Comparison of ENCODE assay signal across 8 mouse cellular contexts in genomic region chr16:17277342-17278211, GRCm38 (mm10). TPM values are rescaled to one million over a fixed set of nuclear protein-coding genes. Genes with fewer than 3 reads are reported as not detected.
A peak's percentile ranks its signal among the peaks of the same experiment; 100 is the strongest.
DNase-seq lines count a peak whose midpoint lies in the region; ATAC-seq and TF ChIP-seq lines count a peak whose summit lies in the region.

No protein-coding gene starts in this region.

- DNase-seq in heart, adult 8-10 months (ENCODE audit: low spot score) = no peak
- DNase-seq in cerebellum, postnatal 14 days = peak; percentile 43 to 45
- DNase-seq in kidney, postnatal 4 days = peak; percentile 58 to 71
- DNase-seq in liver, embryonic 14.5 days (ENCODE audit: low read depth in 3 of 3, low spot score in 3 of 3) = no peak
- DNase-seq in thymus, postnatal 4 days = peak; percentile 80

- no peak for TF ChIP-seq EP300 in liver, embryonic 14.5 days (IDR thresholded peaks at IDR 0.05; ENCODE audit: low read depth)

- no peaks in the 10 kb centered on the region for H3K9me3 ChIP-seq in heart, embryonic 13.5 days
- H3K9me3 ChIP-seq in liver, embryonic 14.5 days (ENCODE audit: control insufficient read depth, low read length) = no peaks in the 10 kb centered on the region
- H3K9me3 ChIP-seq in neural tube, embryonic 14.5 days (ENCODE audit: control insufficient read depth, low read length) = no peaks in the 10 kb centered on the region

- no peak overlapping the region for H3K27ac ChIP-seq in heart, embryonic 13.5 days (replicated peaks)
- H3K27ac ChIP-seq in liver, embryonic 14.5 days = no peak overlapping the region
- H3K27ac ChIP-seq in neural tube, embryonic 14.5 days (ENCODE audit: low read depth, low read length) = peak overlapping the region; percentile 22; the same call in 1 of the 2 replicates

- H3K4me2 ChIP-seq in heart, embryonic 13.5 days = peak overlapping the region; percentile 98
- H3K4me2 ChIP-seq in liver, embryonic 14.5 days (ENCODE audit: low read depth) = peak overlapping the region; percentile 79
- H3K4me2 ChIP-seq in neural tube, embryonic 14.5 days (ENCODE audit: low read depth, low read length) = peak overlapping the region; percentile 80

- TF ChIP-seq CTCF in liver, embryonic 14.5 days (IDR thresholded peaks at IDR 0.05; ENCODE audit: low read depth) = no peak

- H3K4me1 ChIP-seq in heart, embryonic 13.5 days = peaks cover 21% of the 10 kb centered on the region
- H3K4me1 ChIP-seq in liver, embryonic 14.5 days (replicated peaks; ENCODE audit: control insufficient read depth in 2 of 2, insufficient read depth in 2 of 2, low read length in 1 of 2) = peaks cover 0 to 3% of the 10 kb centered on the region in 2 experiments; a peak in 2 of 4 replicates
- peaks cover 19% of the 10 kb centered on the region for H3K4me1 ChIP-seq in neural tube, embryonic 14.5 days (ENCODE audit: control insufficient read depth, insufficient read depth, low read length)

- ATAC-seq in heart, embryonic 13.5 days (ENCODE audit: extremely low read depth, insufficient number of reproducible peaks, low FRiP score, low TSS enrichment) = no peak
- ATAC-seq in granulocyte monocyte progenitor cell, adult 5-6 weeks (replicated peaks; ENCODE audit: poor library complexity, severe bottlenecking) = peak; percentile 42
- ATAC-seq in liver, embryonic 14.5 days (ENCODE audit: insufficient read depth) = no peak
- ATAC-seq in neural tube, embryonic 14.5 days (ENCODE audit: low read depth) = peak; percentile 42

- H3K27me3 ChIP-seq in heart, embryonic 13.5 days (replicated peaks) = peaks cover 29% of the 10 kb centered on the region
- H3K27me3 ChIP-seq in liver, embryonic 14.5 days (ENCODE audit: control insufficient read depth, insufficient read depth, low read length) = peaks cover 18% of the 10 kb centered on the region
- peaks cover 22% of the 10 kb centered on the region for H3K27me3 ChIP-seq in neural tube, embryonic 14.5 days (ENCODE audit: control insufficient read depth, insufficient read depth, low read length)

- WGBS in heart, embryonic 13.5 days = 4% methylated on average over 61 of the region's 61 CpGs
- WGBS in liver, embryonic 14.5 days (ENCODE audit: insufficient replicate concordance) = 7% methylated on average over 61 of the region's 61 CpGs
- WGBS in neural tube, embryonic 14.5 days = 3% methylated on average over 61 of the region's 61 CpGs

- H3K4me3 ChIP-seq in heart, embryonic 13.5 days = peak overlapping the region; percentile 72
- peak overlapping the region; percentile 2 to 59; a peak in 2 of 4 replicates for H3K4me3 ChIP-seq in liver, embryonic 14.5 days (ENCODE audit: insufficient read depth in 1 of 2, low read depth in 2 of 2, low read length in 2 of 2)
- H3K4me3 ChIP-seq in neural tube, embryonic 14.5 days (ENCODE audit: low read depth, low read length) = peak overlapping the region; percentile 38

- H3K9ac ChIP-seq in heart, embryonic 13.5 days = peak overlapping the region; percentile 60
- no peak overlapping the region for H3K9ac ChIP-seq in liver, embryonic 14.5 days (replicated peaks)
- 0 out of 2 replicates have a peak overlapping the region, but pooled peaks have one; percentile 34 for H3K9ac ChIP-seq in neural tube, embryonic 14.5 days (replicated peaks; ENCODE audit: low read depth, low read length)

- peaks cover 40% of the 10 kb centered on the region for H3K36me3 ChIP-seq in heart, embryonic 13.5 days
- no peaks in the 10 kb centered on the region for H3K36me3 ChIP-seq in liver, embryonic 14.5 days (replicated peaks; ENCODE audit: control insufficient read depth, insufficient read depth, low read depth)
- H3K36me3 ChIP-seq in neural tube, embryonic 14.5 days (ENCODE audit: control insufficient read depth, insufficient read depth, low read length) = peaks cover 26% of the 10 kb centered on the region

RNA-seq across cellular contexts. Expression of gene Tmem191c, which starts 1.7 kb away (rescaled TPM):
- polyA plus RNA-seq in heart, embryonic 13.5 days (2015; fragmentation: Nextera tagmentation; extraction: Ambion mirVana) = 7.0 and 7.6 TPM in 2 replicates
- total RNA-seq in heart, adult 8-10 months (2022) = 1 to 10 TPM; 1.2 to 2.7 (median 1.7) TPM
- total RNA-seq in granulocyte monocyte progenitor cell, adult 5-6 weeks (2014; fragmentation: Nextera tagmentation) = 9.2 and 10.0 TPM in 2 replicates
- total RNA-seq in granulocyte monocyte progenitor cell, adult 5-6 weeks (2017) = 5.4 and 5.6 TPM in 2 replicates
- polyA plus RNA-seq in liver, embryonic 14.5 days (2012; rRNA removed) = 2.9 and 4.3 TPM in 2 replicates
- 1.6 TPM in 2 replicates for polyA plus RNA-seq in liver, embryonic 14.5 days (2014; fragmentation: Nextera tagmentation; extraction: Ambion mirVana)
- 37.7 and 55.7 TPM in 2 replicates for polyA plus RNA-seq in neural tube, embryonic 14.5 days (2014; fragmentation: Nextera tagmentation; extraction: Ambion mirVana)

RNA-seq across cellular contexts. Expression of gene Hic2, which starts 44.2 kb away (rescaled TPM):
- 4.1 and 4.6 TPM in 2 replicates for polyA plus RNA-seq in heart, embryonic 13.5 days (2015; fragmentation: Nextera tagmentation; extraction: Ambion mirVana)
- total RNA-seq in heart, adult 8-10 months (2022) = 1 to 10 TPM; 1.4 to 2.2 (median 1.9) TPM
- total RNA-seq in granulocyte monocyte progenitor cell, adult 5-6 weeks (2014; fragmentation: Nextera tagmentation) = 2.3 and 5.0 TPM in 2 replicates
- total RNA-seq in granulocyte monocyte progenitor cell, adult 5-6 weeks (2017) = 2.0 and 2.4 TPM in 2 replicates
- 2.0 and 2.2 TPM in 2 replicates for polyA plus RNA-seq in liver, embryonic 14.5 days (2012; rRNA removed)
- polyA plus RNA-seq in liver, embryonic 14.5 days (2014; fragmentation: Nextera tagmentation; extraction: Ambion mirVana) = 2.0 TPM in 2 replicates
- polyA plus RNA-seq in neural tube, embryonic 14.5 days (2014; fragmentation: Nextera tagmentation; extraction: Ambion mirVana) = 4.8 and 6.7 TPM in 2 replicates

RNA-seq across cellular contexts. Expression of gene Serpind1, which starts 53.6 kb away (rescaled TPM):
- polyA plus RNA-seq in heart, embryonic 13.5 days (2015; fragmentation: Nextera tagmentation; extraction: Ambion mirVana) = 0.88 and 5.7 TPM in 2 replicates
- total RNA-seq in heart, adult 8-10 months (2022) = 1 to 10 TPM; 1.0 to 2.1 (median 1.5) TPM
- total RNA-seq in granulocyte monocyte progenitor cell, adult 5-6 weeks (2014; fragmentation: Nextera tagmentation) = not detected in 2 replicates
- not detected in 2 replicates for total RNA-seq in granulocyte monocyte progenitor cell, adult 5-6 weeks (2017)
- 101 and 113 TPM in 2 replicates for polyA plus RNA-seq in liver, embryonic 14.5 days (2012; rRNA removed)
- 154 and 169 TPM in 2 replicates for polyA plus RNA-seq in liver, embryonic 14.5 days (2014; fragmentation: Nextera tagmentation; extraction: Ambion mirVana)
- polyA plus RNA-seq in neural tube, embryonic 14.5 days (2014; fragmentation: Nextera tagmentation; extraction: Ambion mirVana) = 0.83 and 2.3 TPM in 2 replicates

Comparison
In these comparisons a context has a peak if more than half of its experiments do, and no peak if none do; other contexts are left out.
1. ATAC-seq: peak in granulocyte monocyte progenitor cell, adult 5-6 weeks (single experiment) and neural tube, embryonic 14.5 days (single experiment); none in heart, embryonic 13.5 days (single experiment) and liver, embryonic 14.5 days (single experiment).
2. DNase-seq: peak in cerebellum, postnatal 14 days (2 of 2), kidney, postnatal 4 days (2 of 2) and thymus, postnatal 4 days (single experiment); none in heart, adult 8-10 months (single experiment) and liver, embryonic 14.5 days (0 of 3).
3. RNA of gene Serpind1, which starts 53.6 kb away (polyA plus RNA-seq): 101 to 169 TPM in liver, embryonic 14.5 days; 0.88 to 5.7 TPM in heart, embryonic 13.5 days and 0.83 to 2.3 TPM in neural tube, embryonic 14.5 days; every median in the first group is over 10 times any median in the second.
4. Peak in every context shown above with its lines, with median percentiles within 50 percentile points of each other: H3K4me2 ChIP-seq and H3K4me3 ChIP-seq.